Mouse (Mus musculus) erythroblast, embryonic 14.5 days (primary cell): ENCODE results near the gene Psmd2.

ENCODE experiments used
- GATA1 ChIP-seq: IDR thresholded peaks from 2 replicates; pipeline ENCODE4 v1.6.1; 2012; ENCODE audit warnings: low read length, inconsistent platforms, mixed read lengths
- TAL1 ChIP-seq: IDR thresholded peaks from 3 replicates; pipeline ENCODE4 v1.6.1; 2012; ENCODE audit warnings: low read length, inconsistent platforms, mixed read lengths

GRCm38 (mm10) chr16:20642161-20642560 lies 9.3 kb upstream of the Psmd2 start:
- TF ChIP-seq GATA1 (no peak), TAL1 (no peak)
